Mouse (Mus musculus) intestine, postnatal 0 days (tissue): Measurements from ENCODE around the gene Tmem240. TPM values are rescaled to one million over a fixed set of nuclear protein-coding genes. Genes with fewer than 3 reads are reported as not detected.

Source experiments
- ATAC-seq: fragments of 200-750 bp; cut with Nextera tagmentation; 2 replicates; pipeline ENCODE4 v1.8.0; 2017; ENCODE audit warnings: mild to moderate bottlenecking, moderate TSS enrichment, moderate library complexity
- H3K27ac ChIP-seq: fragments of 300-500 bp; sonication (generic); 2 replicates; pipeline ENCODE4 v1.5.1; 2014; ENCODE audit warnings: mild to moderate bottlenecking, low read depth, low read length, moderate library complexity
- H3K27me3 ChIP-seq: fragments of 300-500 bp; sonication (generic); replicated peaks from 2 replicates; pipeline ENCODE4 v1.6.1; 2014; ENCODE audit warnings: low read length, mixed read lengths; ENCODE audit not compliant: control insufficient read depth, insufficient read depth
- H3K36me3 ChIP-seq: fragments of 300-500 bp; sonication (generic); 2 replicates; pipeline ENCODE4 v1.6.1; 2014; ENCODE audit warnings: mild to moderate bottlenecking, moderate library complexity; ENCODE audit not compliant: control insufficient read depth, insufficient read depth
- H3K4me1 ChIP-seq: fragments of 300-500 bp; sonication (generic); replicated peaks from 2 replicates; pipeline ENCODE4 v1.6.1; 2014; ENCODE audit warnings: antibody characterized with exemption, low read length, mixed read lengths; ENCODE audit not compliant: control insufficient read depth, insufficient read depth
- H3K4me2 ChIP-seq: fragments of 300-500 bp; sonication (generic); replicated peaks from 2 replicates; pipeline ENCODE4 v1.6.1; 2014; ENCODE audit warnings: low read depth, mild to moderate bottlenecking, moderate library complexity
- H3K4me3 ChIP-seq: fragments of 300-500 bp; sonication (generic); 2 replicates; pipeline ENCODE4 v1.5.1; 2014; ENCODE audit warnings: low read depth, low read length
- H3K9ac ChIP-seq: fragments of 300-500 bp; sonication (generic); 2 replicates; pipeline ENCODE4 v1.6.1; 2014; ENCODE audit warnings: mild to moderate bottlenecking, low read depth, low read length
- H3K9me3 ChIP-seq: fragments of 300-500 bp; sonication (generic); 2 replicates; pipeline ENCODE4 v1.6.1; 2016; ENCODE audit warnings: mixed run types; ENCODE audit not compliant: control insufficient read depth
- CTCF ChIP-seq: sonication (generic); IDR thresholded peaks from 2 replicates; pipeline ENCODE4 v1.5.1; 2016; ENCODE audit warnings: low read depth, mild to moderate bottlenecking, control low read depth, antibody characterized with exemption, moderate library complexity
- WGBS: fragments of 180-500 bp; shearing (Covaris S2); extraction: QIAGEN DNeasy Blood & Tissue Kit; methylation state at CpG from one replicate; pipeline ENCODE4 v1.1.7; 2014; 5-methylcytosine and 5-hydroxymethylcytosine counted together
- polyA plus RNA-seq: library from polyadenylated mRNA; unstranded; fragments of >200 nt; fragmentation: Nextera tagmentation; extraction: Ambion mirVana; gene quantifications from 2 replicates; pipeline ENCODE4 v1.2.1, GENCODE M21; 2015

Gene Tmem240
- polyA plus RNA-seq, 1 experiment from 2014 or later = 0.13 TPM

- H3K4me1 ChIP-seq = peaks cover 8% of the 10 kb centered on the region; the same call in 1 of the 2 replicates
- no peak overlapping the region for H3K4me2 ChIP-seq
- no peaks in the 10 kb centered on the region for H3K36me3 ChIP-seq
- no peak overlapping the region for H3K9ac ChIP-seq
- H3K9me3 ChIP-seq = no peaks in the 10 kb centered on the region
- no peak overlapping the region for H3K4me3 ChIP-seq
- no peaks in the 10 kb centered on the region for H3K27me3 ChIP-seq
- no peak for ATAC-seq
- 75% methylated on average over 2 of the region's 2 CpGs for WGBS
- TF ChIP-seq CTCF = no peak
- no peak overlapping the region for H3K27ac ChIP-seq
Measured at GRCm38 (mm10) chr4:155777816-155778215, 43.2 kb downstream of the Tmem240 start.

GRCm38 (mm10) chr4:155779498-155779897 is 44.9 kb downstream of the Tmem240 start:
- no peak for ATAC-seq

GRCm38 (mm10) chr4:155780895-155781294 is 46.3 kb downstream of the Tmem240 start:
- no peaks in the 10 kb centered on the region for H3K9me3 ChIP-seq
- peaks cover 14% of the 10 kb centered on the region for H3K4me1 ChIP-seq
- H3K9ac ChIP-seq = no peak overlapping the region
- no peaks in the 10 kb centered on the region for H3K36me3 ChIP-seq
- 48% methylated on average over 6 of the region's 6 CpGs for WGBS
- no peak for TF ChIP-seq CTCF
- H3K27ac ChIP-seq = no peak overlapping the region; the same call in 1 of the 2 replicates
- no peak overlapping the region for H3K4me3 ChIP-seq
- H3K27me3 ChIP-seq = no peaks in the 10 kb centered on the region
- H3K4me2 ChIP-seq = no peak overlapping the region
- no peak for ATAC-seq

More at GRCm38 (mm10) chr4:155779498-155779897, 44.9 kb downstream of the Tmem240 start:
- Histone ChIP-seq H3K4me3 (no peak overlapping the region), H3K9me3 (no peaks in the 10 kb centered on the region), H3K27ac (no peak overlapping the region), H3K9ac (no peak overlapping the region), H3K4me2 (no peak overlapping the region), H3K36me3 (no peaks in the 10 kb centered on the region), H3K27me3 (no peaks in the 10 kb centered on the region), H3K4me1 (peaks cover 8% of the 10 kb centered on the region; the same call in 1 of the 2 replicates)
- TF ChIP-seq CTCF = no peak
- WGBS = 79% methylated on average over 4 of the region's 4 CpGs

GRCm38 (mm10) chr4:155783486-155784080 is 49.0 kb downstream of the Tmem240 start:
- Histone ChIP-seq H3K4me1 (peaks cover 6% of the 10 kb centered on the region), H3K9ac (peak overlapping the region; percentile 74), H3K36me3 (no peaks in the 10 kb centered on the region), H3K4me3 (peak overlapping the region; percentile 70), H3K27me3 (no peaks in the 10 kb centered on the region), H3K27ac (peak overlapping the region; percentile 98), H3K9me3 (no peaks in the 10 kb centered on the region), H3K4me2 (peak overlapping the region; percentile 90)
- ATAC-seq = peak; percentile 15; the same call in 1 of the 2 replicates
- WGBS = 22% methylated on average over 16 of the region's 16 CpGs
- TF ChIP-seq CTCF = no peak

- peak overlapping the region; percentile 98 for H3K27ac ChIP-seq
- H3K4me2 ChIP-seq = peak overlapping the region; percentile 90
- no peaks in the 10 kb centered on the region for H3K27me3 ChIP-seq
- WGBS = under 1% methylated on average over 52 of the region's 52 CpGs
- H3K4me3 ChIP-seq = peak overlapping the region; percentile 70
- peak overlapping the region; percentile 74 for H3K9ac ChIP-seq
- no peaks in the 10 kb centered on the region for H3K36me3 ChIP-seq
- H3K9me3 ChIP-seq = no peaks in the 10 kb centered on the region
- ATAC-seq = peak; percentile 93
- TF ChIP-seq CTCF = peak; percentile 86
- peaks cover 6% of the 10 kb centered on the region for H3K4me1 ChIP-seq
Measured at GRCm38 (mm10) chr4:155784081-155784701, 49.6 kb downstream of the Tmem240 start.

- H3K9me3 ChIP-seq = no peaks in the 10 kb centered on the region
- peaks cover 6% of the 10 kb centered on the region for H3K4me1 ChIP-seq
- H3K36me3 ChIP-seq = no peaks in the 10 kb centered on the region
- TF ChIP-seq CTCF = no peak
- no peak overlapping the region for H3K9ac ChIP-seq
- H3K27ac ChIP-seq = no peak overlapping the region
- ATAC-seq = no peak
- H3K4me2 ChIP-seq = no peak overlapping the region
- H3K27me3 ChIP-seq = no peaks in the 10 kb centered on the region
- WGBS = 80% methylated on average over 10 of the region's 10 CpGs
- no peak overlapping the region for H3K4me3 ChIP-seq
Measured at GRCm38 (mm10) chr4:155785246-155785645, 50.6 kb downstream of the Tmem240 start.
